Mouse (Mus musculus): ENCODE measurements at regions not wholly inside any gene's neighbourhood (a gene's known extent, or its start where the extent isn't known, plus 50 kb on each side); places are given as distances from the start of the nearest gene placed in this dataset.
"Not testable (repeated sequence)": the region's sequence is repeated elsewhere in the genome, so short reads cannot be mapped to it uniquely, and the experiment has no call there.

DNA sequence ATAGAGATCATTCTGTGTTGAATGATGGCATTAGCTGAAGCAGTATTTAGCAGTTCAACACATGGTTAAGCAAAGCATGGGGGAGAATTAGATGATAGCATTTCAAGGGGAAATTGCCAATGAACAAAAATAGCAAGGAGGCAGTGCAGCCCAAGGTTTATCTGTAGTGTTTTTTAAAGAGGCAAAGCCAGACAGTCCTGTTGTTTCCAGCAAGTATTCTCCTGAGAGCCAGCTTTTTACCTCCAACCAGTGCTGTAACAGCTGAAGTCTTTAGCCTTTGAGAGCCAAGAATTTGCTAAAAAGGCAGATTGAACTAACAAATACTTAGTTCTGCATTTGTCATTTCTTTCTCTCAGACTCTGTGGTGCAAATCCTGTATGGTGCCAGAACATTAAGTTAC is 305.1 kb upstream of the Arx start:
- no peak for DNase-seq

DNA sequence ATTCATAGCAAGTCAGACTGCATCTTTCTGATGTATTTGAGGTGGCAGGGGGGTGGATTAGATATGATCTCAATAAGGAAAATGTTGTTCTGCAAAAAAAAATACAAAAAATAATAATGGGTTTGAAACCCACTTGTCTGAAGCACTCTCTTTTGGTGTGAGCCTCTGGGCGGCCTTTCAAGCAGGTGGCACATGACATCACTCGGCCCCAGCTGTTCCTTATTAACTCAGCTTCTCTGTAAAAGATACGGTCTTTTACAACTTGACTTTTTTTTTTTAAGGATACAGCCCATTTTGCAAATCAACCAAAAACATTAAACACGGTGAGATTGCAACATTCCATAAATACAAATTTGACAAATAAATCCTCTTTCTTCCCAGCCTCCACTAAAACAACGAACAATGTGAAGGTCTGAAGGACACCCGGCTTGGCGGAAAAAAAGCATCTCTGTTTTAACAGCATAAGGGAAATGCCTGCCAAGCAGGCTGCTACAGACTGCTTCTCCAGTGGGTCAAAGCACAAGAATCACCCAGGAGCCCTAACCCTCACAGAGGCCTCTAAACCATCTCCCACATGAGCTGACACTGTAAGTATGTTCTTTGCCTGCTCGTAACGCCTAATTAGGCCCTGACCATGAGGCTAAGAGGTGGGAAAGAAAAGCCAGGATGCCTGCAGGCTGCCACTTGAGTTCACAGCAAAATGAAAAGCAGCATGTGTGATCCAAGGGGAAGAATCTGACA is 283.8 kb upstream of the Arx start:
- DNase-seq, result no peak

DNA sequence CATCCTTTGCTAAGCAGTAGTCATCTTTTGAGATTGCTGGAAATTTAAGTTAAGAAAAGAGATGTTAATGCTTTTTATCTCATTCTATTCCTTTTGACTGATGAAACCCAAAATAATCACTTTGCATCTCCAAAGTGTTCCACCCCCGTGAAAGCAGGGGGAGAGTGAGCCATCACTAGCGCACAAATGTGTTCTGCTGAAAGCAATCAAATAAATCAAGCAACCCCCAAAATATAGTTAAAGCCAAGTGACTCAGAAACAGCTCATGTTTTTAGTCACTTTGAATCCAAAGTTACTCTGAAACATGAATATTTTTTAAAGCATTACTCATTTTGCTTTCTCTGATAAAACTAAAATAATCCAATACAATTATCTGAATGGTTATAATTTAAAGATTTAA is 279.6 kb upstream of the Arx start:
- DNase-seq, result no peak

DNA sequence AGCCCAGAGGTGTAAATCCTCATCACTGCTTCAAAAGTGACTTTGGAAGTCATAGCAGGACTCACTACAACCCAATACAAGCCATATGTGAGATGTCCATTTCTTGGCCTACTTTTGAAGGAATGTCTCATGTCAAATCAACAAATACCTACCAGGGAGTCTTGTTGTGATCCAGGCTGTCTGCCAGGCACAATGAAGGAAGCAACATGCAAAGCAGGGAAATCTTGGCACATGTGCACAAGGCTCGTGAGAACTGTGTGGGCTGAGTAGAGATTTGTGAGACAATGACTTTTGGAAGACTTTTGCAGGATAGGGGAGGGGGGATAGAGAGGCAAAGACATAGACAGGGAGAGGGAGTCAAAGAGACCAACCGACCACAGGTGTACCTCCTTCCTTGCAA is 274.7 kb upstream of the Arx start:
- peak; percentile 2 for DNase-seq

DNA sequence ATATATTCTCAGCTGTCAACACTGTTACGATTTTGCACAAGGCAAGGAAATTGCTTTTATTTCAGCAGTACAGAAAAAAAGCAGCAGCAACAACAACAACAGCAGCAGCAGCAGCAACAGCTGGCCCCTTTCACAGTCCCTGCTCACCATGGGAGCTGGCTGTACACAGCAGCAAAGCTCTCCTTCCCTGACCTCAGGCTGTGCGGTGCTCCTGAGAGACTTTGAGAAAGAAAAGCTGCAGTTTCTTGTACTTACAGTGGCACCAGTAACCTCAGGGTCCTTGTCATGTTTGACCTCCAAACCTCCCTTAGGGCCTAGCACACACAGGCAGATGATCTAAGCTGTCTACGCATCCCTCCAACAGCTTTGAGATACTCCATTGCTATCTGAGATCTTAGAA is 269.9 kb upstream of the Arx start:
- DNase-seq, result peak; percentile 22

DNA sequence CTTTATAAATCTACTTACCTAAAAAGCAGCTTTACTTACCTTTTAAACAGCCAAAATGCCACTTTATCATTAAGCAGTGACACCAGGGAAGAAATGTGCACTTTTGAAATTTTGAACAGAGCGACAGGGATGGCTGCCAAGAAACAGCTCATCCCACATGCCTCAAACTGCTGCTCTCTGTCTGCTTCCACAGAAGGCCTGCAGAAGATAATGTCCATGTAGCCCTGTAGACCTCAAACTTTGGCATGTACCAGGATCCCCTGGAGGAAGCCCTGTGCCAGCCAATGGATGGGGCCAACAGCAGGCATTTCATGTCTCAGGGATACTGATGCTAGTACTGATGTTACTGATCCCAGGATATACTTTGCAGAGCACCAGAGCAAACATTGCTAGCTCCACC is 245.1 kb upstream of the Arx start:
- DNase-seq, result no peak

DNA sequence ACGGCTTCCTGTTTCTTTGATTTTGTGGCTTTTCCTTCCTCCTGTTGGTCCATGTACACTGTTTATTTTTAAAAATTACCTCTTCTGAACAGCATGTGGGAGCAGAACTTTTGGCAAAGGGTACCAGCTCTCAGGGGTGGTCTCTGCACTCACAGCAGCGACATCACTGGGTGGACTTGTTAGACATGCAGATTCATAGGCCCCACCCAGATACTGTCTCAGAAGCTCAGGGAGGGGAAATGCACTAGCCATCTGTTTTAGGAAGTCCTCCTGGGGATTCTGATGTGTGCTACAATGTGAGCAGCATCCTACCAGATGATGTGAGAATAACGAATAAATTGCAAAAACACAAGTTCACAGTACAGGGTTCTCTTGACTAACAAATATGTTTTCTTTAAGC is 243.5 kb upstream of the Arx start:
- no peak for DNase-seq

DNA sequence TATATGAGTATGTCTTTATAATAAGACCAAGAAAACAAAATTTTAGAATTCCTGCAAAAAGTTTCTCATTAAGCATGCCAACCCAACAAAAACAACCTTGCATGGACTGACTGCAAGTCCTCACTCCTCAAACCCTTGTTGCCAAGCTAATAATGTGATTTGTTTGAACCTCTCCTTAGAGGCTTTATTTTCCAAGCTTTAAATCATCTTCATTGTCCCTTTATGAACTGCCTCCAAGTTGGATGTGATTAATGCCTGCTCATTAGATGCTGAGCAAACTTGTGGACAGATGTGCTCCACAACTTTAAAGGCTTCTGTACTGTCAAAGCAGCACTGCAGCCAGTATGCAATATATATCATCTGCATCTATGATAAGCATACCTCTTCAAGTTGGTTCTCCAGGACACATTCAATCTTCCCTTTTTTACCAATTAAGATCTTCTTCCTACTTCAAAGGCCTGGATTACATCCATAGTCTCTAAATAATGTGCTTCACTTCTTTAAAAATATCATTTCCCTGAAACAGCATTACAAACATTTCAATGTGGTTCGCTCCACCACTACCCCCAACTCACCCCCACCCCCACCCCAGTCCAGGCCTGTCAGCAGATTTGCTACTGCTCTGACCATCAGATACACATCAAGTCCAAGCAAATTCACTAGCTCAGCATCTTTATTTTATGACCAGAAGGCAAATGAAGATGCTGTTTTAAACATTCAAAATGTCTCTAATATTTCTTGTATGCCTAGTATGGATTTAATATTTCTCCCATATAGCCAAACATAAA is 237.1 kb upstream of the Arx start:
- DNase-seq, result no peak

DNA sequence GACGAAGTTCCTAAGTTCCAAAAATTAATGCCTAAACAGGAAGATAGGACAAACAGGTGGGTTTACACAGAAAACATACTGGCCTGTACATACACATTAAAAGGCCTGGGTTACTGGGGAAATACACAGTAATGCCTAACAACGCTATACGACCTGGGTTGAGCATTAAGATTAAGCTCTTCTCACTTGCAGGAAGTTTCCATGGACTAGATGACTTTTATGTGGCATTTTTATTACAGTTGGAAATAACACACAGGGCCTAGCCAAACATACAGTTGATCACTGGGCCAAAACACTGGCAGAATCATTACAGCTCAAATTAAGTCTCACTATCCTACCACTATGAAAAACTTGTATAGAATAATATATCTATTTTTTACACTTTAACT is 236.5 kb upstream of the Arx start:
- no peak for DNase-seq

DNA sequence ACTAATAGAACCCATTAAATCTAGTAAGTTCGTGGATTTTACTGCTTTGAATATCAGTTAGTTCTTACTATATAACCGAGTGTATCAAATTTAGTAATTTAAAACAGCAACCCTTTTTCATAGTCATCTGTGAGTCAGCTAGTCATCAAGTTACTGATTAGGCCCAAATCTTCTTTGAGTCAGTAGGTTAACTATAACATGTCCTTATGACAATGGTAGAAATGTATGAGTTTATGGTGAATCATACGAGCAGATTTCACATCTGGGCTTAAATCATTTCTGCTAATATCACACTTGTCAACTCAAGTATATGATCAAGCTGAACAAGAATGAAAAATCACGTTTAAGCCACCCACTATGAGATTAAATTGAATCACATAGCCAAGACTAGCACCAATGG is 226.7 kb upstream of the Arx start:
- DNase-seq, result no peak

DNA sequence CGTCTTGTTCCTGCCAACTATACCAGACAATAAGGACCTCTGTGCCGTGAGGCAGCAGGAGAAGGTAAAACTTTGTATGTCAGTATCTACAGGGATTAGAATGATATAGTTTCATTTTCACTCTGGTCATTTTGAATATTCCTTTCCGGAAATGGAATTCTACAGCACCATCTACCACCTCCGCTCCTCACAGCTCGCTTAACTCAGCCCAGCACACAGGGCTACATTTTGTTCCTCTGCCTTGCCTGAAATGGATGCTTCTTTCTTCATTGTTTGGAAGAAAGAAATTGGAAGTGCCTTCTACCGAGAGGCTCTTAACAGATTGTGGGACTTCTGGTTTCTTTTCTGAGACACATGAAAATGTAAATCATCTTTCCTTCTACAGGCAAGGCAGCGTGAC is 217.4 kb upstream of the Arx start:
- DNase-seq, result no peak

DNA sequence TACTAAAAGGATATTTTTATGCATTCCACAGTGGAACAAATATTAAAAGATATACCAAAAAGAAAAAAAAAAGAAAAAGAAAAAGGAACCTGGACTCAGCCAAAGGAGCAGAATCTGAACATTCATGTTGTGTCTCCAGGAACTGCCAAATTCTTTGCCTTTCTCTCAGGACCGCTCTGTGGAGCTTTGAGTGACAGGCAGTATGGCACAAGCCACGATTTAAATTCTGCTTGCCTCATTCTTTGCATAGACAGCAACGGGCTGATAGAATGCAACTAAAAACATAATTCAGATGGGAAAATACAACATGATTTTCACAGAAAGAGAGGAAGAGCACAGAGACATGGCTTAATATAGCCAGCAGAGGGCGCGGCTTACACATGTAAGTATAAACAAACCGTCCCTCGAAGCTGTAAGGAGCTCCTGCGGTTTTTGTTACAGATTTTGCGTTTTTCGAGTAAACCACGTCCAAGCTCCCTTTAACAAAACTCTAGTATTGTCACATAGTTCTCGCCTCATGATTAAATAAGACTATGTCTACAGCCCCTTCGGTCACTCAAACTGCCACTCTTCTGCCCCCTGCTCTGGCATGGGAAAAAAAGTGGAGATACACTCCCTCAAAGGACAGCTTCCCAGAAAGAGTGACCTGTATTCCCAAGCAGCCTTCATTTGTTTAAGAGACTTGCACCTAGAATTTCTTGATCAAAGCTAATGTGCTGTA is 216.5 kb upstream of the Arx start:
- peak; percentile 45 for DNase-seq

DNA sequence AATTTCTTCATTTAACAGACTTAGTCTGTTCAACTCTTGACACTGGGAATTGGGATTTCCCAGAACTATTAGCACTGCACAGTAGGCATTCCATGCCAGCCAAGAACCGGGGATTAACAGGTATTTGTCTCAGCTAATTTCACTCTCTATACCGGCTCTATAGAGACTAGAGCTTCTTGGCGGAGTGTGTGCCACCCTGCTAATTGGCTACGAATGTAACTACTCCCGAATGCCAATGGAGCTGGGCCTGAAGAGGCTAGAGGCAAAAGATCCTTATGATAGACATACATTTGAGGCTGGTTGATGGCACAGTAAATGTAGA is 216.0 kb upstream of the Arx start:
- DNase-seq, result no peak

DNA sequence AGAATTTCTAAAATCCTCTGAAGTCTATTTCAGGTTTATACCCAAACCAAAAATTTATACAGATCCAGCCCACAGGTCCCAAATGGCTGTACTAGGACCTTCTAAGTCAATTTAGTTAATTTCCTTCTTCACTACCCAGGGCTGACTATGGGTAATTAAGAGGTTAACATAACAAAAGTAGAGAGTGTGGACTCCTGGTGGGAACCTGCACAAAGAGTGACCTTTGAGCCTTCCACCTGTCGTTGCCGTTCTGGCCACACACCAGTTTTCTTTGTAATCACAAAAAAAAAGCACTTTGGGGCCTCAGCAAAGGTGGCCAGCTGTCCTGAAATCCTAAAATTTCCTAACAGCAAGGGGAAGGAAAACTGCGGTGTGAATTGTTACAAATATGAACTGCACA is 197.3 kb upstream of the Arx start:
- DNase-seq, result no peak

DNA sequence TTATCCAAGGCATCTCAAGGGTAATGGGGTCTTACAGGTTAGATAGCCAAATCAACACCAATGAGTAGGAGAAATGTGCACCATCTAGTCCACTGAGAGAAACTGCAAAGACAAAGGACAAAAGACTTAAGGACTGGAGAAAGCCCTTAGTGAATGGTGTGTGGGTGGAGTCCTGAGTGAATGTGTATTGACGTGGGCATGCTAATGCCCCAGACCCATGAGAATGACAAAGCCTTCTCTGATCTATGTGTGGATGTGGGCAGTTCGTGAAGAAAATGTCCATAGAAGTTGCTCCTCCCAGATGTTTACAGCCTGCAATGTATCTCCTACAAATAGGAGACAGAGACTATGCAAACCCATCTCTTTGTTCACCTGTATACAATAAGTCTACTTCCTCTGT is 188.7 kb upstream of the Arx start:
- no peak for DNase-seq

DNA sequence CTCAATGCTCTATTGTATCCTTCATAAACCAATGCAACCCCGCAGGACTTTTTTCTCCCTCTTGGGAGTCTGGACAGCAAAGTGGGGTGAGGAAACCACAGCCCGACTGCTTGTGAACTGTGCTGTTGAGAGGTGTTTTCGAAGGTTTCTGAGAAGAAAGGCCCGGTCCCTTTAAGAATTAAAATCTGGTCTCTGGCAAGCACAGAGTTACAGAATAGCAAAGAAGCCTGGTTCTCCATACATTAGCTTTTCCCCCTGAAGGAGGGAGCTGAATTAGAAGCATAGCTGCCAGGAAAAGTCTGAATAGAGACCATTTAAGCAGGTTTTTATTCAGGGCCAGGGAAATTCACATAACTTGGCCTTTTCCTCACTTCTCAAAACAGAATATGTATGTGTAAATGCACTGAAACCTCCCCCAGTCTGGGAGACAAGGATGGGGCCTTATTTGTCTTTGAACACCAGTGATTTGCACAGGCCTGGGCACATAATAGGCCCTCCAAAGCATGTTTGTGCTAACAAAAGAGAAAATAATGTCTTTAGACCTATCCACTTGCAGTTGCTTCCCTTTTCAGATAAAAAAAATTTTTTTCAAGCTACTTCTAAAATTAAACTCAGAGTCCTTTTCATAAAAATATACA is 178.2 kb upstream of the Arx start:
- no peak for DNase-seq

DNA sequence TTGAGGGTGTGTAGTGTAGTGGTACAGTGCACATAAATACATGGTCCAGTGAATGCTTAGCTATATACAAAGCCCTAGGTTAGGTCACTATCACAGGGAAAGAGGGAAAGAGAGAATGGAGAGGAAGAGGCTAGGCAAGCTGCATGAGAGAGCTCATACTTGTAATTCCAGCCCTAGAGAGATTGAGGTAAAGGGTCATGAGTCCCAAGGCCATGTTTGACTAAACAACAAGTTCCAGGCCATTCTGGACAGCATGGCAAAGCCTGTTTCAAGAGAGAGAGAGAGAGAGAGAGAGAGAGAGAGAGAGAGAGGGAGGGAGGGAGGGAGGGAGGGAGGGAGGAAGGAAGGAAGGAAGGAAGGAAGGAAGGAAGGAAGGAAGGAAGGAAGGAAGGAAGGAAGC is 131.9 kb upstream of the Arx start:
- not testable (repeated sequence) for DNase-seq

DNA sequence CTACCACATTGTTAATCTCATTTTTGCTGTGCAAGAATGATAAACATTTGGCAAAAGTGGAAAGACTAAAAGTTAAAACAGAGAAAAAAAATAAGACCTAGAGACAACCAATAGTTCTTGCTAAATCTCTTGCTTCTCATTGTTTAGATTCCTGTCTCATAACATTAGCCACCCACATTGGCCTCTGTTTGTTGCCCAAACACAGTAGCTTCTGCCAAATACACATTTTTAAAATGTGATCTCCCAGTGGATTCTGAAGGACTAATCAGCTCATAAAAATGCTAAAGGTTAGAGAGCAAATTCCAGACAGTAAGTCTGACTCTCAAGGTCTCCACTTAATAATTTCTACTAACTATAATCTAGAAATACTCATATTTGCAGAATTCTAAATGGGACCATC is 127.1 kb upstream of the Arx start:
- peak; percentile 2 for DNase-seq

DNA sequence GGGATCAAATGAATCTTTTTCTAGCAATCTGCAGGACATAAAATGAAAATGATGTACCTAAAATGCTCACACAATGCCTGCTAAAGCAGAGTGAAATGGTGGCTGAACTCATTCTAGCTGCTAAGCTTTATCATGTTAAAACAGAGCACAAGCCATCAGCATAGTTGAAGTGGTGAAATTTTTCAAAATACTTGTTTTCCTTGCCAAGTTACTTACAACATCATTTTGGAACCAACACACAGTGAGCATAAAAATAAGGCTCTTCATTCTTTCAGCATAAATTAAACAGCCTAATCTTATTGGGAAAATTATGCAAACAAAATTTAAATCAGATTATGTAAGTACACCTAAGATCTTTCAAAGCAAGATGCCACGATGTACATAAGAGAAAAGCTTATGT is 125.3 kb upstream of the Arx start:
- DNase-seq, result no peak
